Mouse (Mus musculus): ENCODE measurements around the gene Cd63.

DNA sequence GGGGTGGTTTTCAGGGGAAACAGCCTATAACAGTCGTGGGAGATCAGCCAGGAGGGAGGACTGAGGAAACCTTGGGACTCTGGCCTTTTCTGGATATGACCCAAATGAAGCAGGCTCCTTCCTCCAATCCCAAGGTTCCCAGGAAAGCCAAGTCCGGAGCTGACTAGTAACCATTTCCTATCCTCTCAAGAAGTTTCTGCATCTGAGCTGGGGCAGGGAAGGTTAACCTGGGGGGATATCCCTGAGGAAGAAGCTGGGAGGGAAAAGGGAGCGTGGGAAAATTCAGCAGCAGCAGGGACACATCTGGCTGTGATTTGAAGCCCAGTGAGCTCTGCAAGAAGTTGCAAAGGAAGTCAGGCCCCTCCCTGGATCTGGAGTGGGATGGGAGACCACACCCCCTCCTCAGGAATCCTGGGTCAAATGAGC, 20.0 kb downstream of the Cd63 start:
- TF ChIP-seq HCFC1 (IDR thresholded peaks at IDR 0.05; ENCODE audit: borderline replicate concordance, insufficient read depth, low read length): no peak
- no peak for TF ChIP-seq MAFK (IDR thresholded peaks at IDR 0.05; ENCODE audit: insufficient read depth, low read depth, low read length)
- TF ChIP-seq CHD2 (IDR thresholded peaks at IDR 0.05; ENCODE audit: low read depth, low read length): no peak

All from ES-E14 (cell line).